8 mouse cellular contexts compared by ENCODE assay signal in the genomic region with DNA sequence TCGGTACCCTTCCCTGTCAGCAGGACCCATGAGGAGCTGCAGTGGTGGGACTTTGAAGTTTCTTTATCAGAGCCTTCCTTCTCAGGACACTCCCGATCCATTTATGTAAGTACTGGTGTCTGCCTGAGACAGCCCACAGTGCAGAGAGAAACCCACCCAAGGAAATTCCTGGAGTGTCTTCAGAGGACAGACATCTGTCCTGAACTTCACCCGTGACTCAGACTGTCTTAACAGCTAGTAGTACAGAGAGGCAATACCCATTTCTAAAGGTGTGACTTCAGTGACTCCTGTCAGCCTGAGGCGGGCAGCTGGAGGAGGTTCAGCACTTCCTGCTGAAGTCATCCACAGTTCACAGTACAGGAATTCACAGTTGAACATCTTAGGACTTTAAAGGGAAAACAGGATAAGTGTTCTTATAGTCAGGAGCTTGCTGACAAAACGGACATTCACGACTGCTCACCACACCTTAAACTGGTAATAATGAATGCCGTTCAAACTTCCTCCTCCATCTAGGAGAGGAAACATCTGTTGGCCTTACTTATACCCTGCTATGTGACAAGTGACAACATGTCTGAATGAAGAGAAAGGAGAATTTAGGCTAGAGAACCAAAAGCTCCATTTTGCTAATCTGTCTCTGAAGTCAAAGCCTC. TPM values are rescaled to one million over a fixed set of nuclear protein-coding genes. Genes with fewer than 3 reads are reported as not detected.
DNase-seq lines count a peak whose midpoint lies in the region; ATAC-seq lines count a peak whose summit lies in the region.

No protein-coding gene starts in this region.

- no peaks in the 10 kb centered on the region for H3K36me3 ChIP-seq in forebrain, embryonic 10.5 days (replicated peaks)
- no peaks in the 10 kb centered on the region for H3K36me3 ChIP-seq in forebrain, embryonic 15.5 days
- H3K36me3 ChIP-seq in heart, embryonic 12.5 days = no peaks in the 10 kb centered on the region
- no peaks in the 10 kb centered on the region for H3K36me3 ChIP-seq in splenic B cell, adult 2 months (ENCODE audit: control insufficient read depth, insufficient read depth, low read length, poor library complexity, severe bottlenecking)
- no peaks in the 10 kb centered on the region for H3K36me3 ChIP-seq in midbrain, embryonic 14.5 days (ENCODE audit: control insufficient read depth, insufficient read depth, low read length)

- H3K9ac ChIP-seq in forebrain, embryonic 15.5 days (replicated peaks) = no peak overlapping the region
- H3K9ac ChIP-seq in heart, embryonic 12.5 days = peak overlapping the region; percentile 26; the same call in 1 of the 2 replicates
- no peak overlapping the region for H3K9ac ChIP-seq in midbrain, embryonic 14.5 days (replicated peaks; ENCODE audit: low read length)

- no peaks in the 10 kb centered on the region for H3K9me3 ChIP-seq in forebrain, embryonic 10.5 days
- no peaks in the 10 kb centered on the region for H3K9me3 ChIP-seq in forebrain, embryonic 15.5 days
- H3K9me3 ChIP-seq in heart, embryonic 12.5 days (replicated peaks) = no peaks in the 10 kb centered on the region
- H3K9me3 ChIP-seq in midbrain, embryonic 14.5 days (ENCODE audit: control insufficient read depth, low read length) = no peaks in the 10 kb centered on the region

- H3K4me3 ChIP-seq in forebrain, embryonic 10.5 days = no peak overlapping the region
- no peak overlapping the region for H3K4me3 ChIP-seq in forebrain, embryonic 15.5 days
- H3K4me3 ChIP-seq in heart, embryonic 12.5 days = no peak overlapping the region
- no peak overlapping the region for H3K4me3 ChIP-seq in midbrain, embryonic 14.5 days (replicated peaks; ENCODE audit: low read depth, low read length)

- 78% methylated on average over 7 of the region's 7 CpGs for WGBS in forebrain, embryonic 10.5 days
- 70% methylated on average over 7 of the region's 7 CpGs for WGBS in forebrain, embryonic 15.5 days
- whole genome bisulfite sequencing in heart, embryonic 12.5 days = 9% methylated on average over 7 of the region's 7 CpGs
- WGBS in midbrain, embryonic 14.5 days = 74% methylated on average over 7 of the region's 7 CpGs

- no peak for DNase-seq in forebrain, embryonic 10.5 days (ENCODE audit: extremely low spot score, low spot score)
- peak; percentile 35 to 45 for DNase-seq in kidney, postnatal 4 days
- DNase-seq in splenic B cell, adult 2 months (ENCODE audit: low read depth, low spot score) = peak; percentile 37
- no peak for DNase-seq in right cerebral cortex, postnatal 25 days
- no peak for DNase-seq in midbrain, embryonic 14.5 days
- DNase-seq in testis, postnatal 10 days (ENCODE audit: low spot score) = no peak

- no peak for ATAC-seq in forebrain, embryonic 15.5 days (replicated peaks)
- ATAC-seq in heart, embryonic 12.5 days (ENCODE audit: insufficient number of reproducible peaks, low FRiP score) = peak; percentile 29; the same call in 1 of the 2 replicates
- no peak for ATAC-seq in midbrain, embryonic 14.5 days (ENCODE audit: low FRiP score, low TSS enrichment)

- H3K27me3 ChIP-seq in forebrain, embryonic 10.5 days (ENCODE audit: poor library complexity, severe bottlenecking) = no peaks in the 10 kb centered on the region
- no peaks in the 10 kb centered on the region for H3K27me3 ChIP-seq in forebrain, embryonic 15.5 days
- H3K27me3 ChIP-seq in heart, embryonic 12.5 days (replicated peaks) = no peaks in the 10 kb centered on the region
- no peaks in the 10 kb centered on the region for H3K27me3 ChIP-seq in splenic B cell, adult 2 months (ENCODE audit: control insufficient read depth, insufficient read depth, low read length, poor library complexity, severe bottlenecking)
- no peaks in the 10 kb centered on the region for H3K27me3 ChIP-seq in midbrain, embryonic 14.5 days (ENCODE audit: control insufficient read depth, insufficient read depth, low read length)

- no peak overlapping the region for H3K4me2 ChIP-seq in forebrain, embryonic 15.5 days (replicated peaks)
- peak overlapping the region; percentile 40 for H3K4me2 ChIP-seq in heart, embryonic 12.5 days
- H3K4me2 ChIP-seq in midbrain, embryonic 14.5 days (ENCODE audit: low read length) = no peak overlapping the region

- peak overlapping the region; percentile 46 for H3K27ac ChIP-seq in forebrain, embryonic 10.5 days
- no peak overlapping the region for H3K27ac ChIP-seq in forebrain, embryonic 15.5 days (replicated peaks)
- peak overlapping the region; percentile 95 for H3K27ac ChIP-seq in heart, embryonic 12.5 days (ENCODE audit: poor library complexity, severe bottlenecking)
- no peak overlapping the region for H3K27ac ChIP-seq in midbrain, embryonic 14.5 days (replicated peaks; ENCODE audit: low read depth, low read length)

- 0 out of 2 replicates have a peak, but pooled peaks cover 3% of the 10 kb centered on the region for H3K4me1 ChIP-seq in forebrain, embryonic 10.5 days
- no peaks in the 10 kb centered on the region for H3K4me1 ChIP-seq in forebrain, embryonic 15.5 days
- H3K4me1 ChIP-seq in heart, embryonic 12.5 days (replicated peaks) = peaks cover 33% of the 10 kb centered on the region
- no peaks in the 10 kb centered on the region for H3K4me1 ChIP-seq in midbrain, embryonic 14.5 days (ENCODE audit: control insufficient read depth, insufficient read depth, low read length)

RNA-seq across cellular contexts. Expression of a gene that starts 35.5 kb away (rescaled TPM):
- 28.9 and 29.0 TPM in 2 replicates for polyA plus RNA-seq in forebrain, embryonic 10.5 days (2016; fragmentation: Nextera tagmentation; extraction: Ambion mirVana)
- 12.3 and 14.1 TPM in 2 replicates for polyA plus RNA-seq in forebrain, embryonic 15.5 days (2015; fragmentation: Nextera tagmentation; extraction: Ambion mirVana)
- polyA plus RNA-seq in heart, embryonic 12.5 days (2016; fragmentation: Nextera tagmentation; extraction: Ambion mirVana) = 38.1 and 38.6 TPM in 2 replicates
- polyA plus RNA-seq in midbrain, embryonic 14.5 days (2014; fragmentation: Nextera tagmentation; extraction: Ambion mirVana) = 3.8 and 7.9 TPM in 2 replicates

Comparison
In these comparisons a context has a peak if more than half of its experiments do, and no peak if none do; other contexts are left out.
1. H3K27ac ChIP-seq: peak in forebrain, embryonic 10.5 days (single experiment) and heart, embryonic 12.5 days (single experiment); none in forebrain, embryonic 15.5 days (single experiment) and midbrain, embryonic 14.5 days (single experiment).
2. DNase-seq: peak in kidney, postnatal 4 days (2 of 2) and splenic B cell, adult 2 months (single experiment); none in forebrain, embryonic 10.5 days (single experiment), right cerebral cortex, postnatal 25 days (single experiment), midbrain, embryonic 14.5 days (single experiment) and testis, postnatal 10 days (single experiment).